Mouse (Mus musculus) cortical plate, adult 2 months (tissue): ENCODE data around the gene C530025M09Rik. TPM values are rescaled to one million over a fixed set of nuclear protein-coding genes. Genes with fewer than 3 reads are reported as not detected.

Experiments
- H3K27ac ChIP-seq: fragments of 200-500 bp; 2 replicates; pipeline ENCODE4 v1.5.1; 2012; ENCODE audit warnings: low read length, control low read depth, inconsistent platforms; ENCODE audit not compliant: insufficient read depth
- H3K4me1 ChIP-seq: fragments of 200-500 bp; 2 replicates; pipeline ENCODE4 v1.6.1; 2011; ENCODE audit warnings: low read length; ENCODE audit not compliant: control insufficient read depth, insufficient read depth
- H3K4me3 ChIP-seq: fragments of 200-500 bp; 2 replicates; pipeline ENCODE4 v1.5.1; 2011; ENCODE audit warnings: mild to moderate bottlenecking, low read length, control low read depth; ENCODE audit not compliant: insufficient read depth
- CTCF ChIP-seq: fragments of 200-500 bp; IDR thresholded peaks from 2 replicates; pipeline ENCODE4 v1.5.1; 2011; ENCODE audit warnings: mild to moderate bottlenecking, control low read depth, low read length; ENCODE audit not compliant: insufficient read depth; ENCODE audit errors: extremely low read depth
- POLR2A ChIP-seq: fragments of 200-500 bp; IDR thresholded peaks from 2 replicates; pipeline ENCODE4 v1.6.1; 2011; ENCODE audit warnings: mild to moderate bottlenecking, low read length, control low read depth; ENCODE audit not compliant: insufficient read depth; ENCODE audit errors: extremely low read depth
- polyA plus RNA-seq: library from polyadenylated mRNA; depleted of rRNA; stranded (reverse); fragments of >200 nt; gene quantifications from 2 replicates; pipeline ENCODE4 v1.2.3, GENCODE M21; 2012; rRNA removed

C530025M09Rik gene
- polyA plus RNA-seq, 1 experiment = 0.17 TPM

GRCm38 (mm10) chr2:149804599-149805140 is 26.3 kb downstream of the C530025M09Rik start:
- TF ChIP-seq CTCF (no peak), POLR2A (no peak)
- Histone ChIP-seq H3K4me3 (no peak overlapping the region), H3K27ac (no peak overlapping the region), H3K4me1 (no peaks in the 10 kb centered on the region; the same call in 1 of the 2 replicates)

- H3K4me3 ChIP-seq = no peak overlapping the region
- H3K4me1 ChIP-seq = no peaks in the 10 kb centered on the region
- H3K27ac ChIP-seq = no peak overlapping the region
- TF ChIP-seq POLR2A (no peak), CTCF (no peak)
Measured at GRCm38 (mm10) chr2:149798613-149799012, 32.4 kb downstream of the C530025M09Rik start.

Other genes with a start within 250 kb of the C530025M09Rik start
- 58.3 and 61.6 TPM in 2 replicates for gene Syndig1, start 2.0 kb downstream of the C530025M09Rik start, polyA plus RNA-seq